Mouse (Mus musculus): ENCODE results near the gene Nck1. TPM values are rescaled to one million over a fixed set of nuclear protein-coding genes. Genes with fewer than 3 reads are reported as not detected.

Nck1 gene
- total RNA-seq, 1 experiment = 15.8 TPM

DNA sequence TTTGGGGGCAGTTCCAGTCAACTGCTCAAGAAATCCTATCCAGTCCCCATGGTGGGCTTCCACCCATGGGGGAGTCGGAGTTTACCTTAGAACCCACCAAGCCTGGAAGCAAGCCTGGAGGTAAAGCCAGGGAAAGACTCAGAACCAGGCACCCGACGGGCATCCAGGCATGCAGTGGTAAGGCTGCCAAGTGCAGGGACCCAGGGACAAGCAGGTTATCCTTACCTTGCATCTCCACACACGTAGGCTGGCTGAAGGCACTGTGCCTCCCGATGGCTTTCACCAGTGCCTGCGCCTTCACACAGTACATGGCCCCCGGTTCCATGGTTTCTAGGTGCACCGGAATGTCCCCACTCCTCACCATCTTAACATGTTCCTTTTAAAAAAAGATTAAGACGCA is 79.9 kb downstream of the Nck1 start:
- TF ChIP-seq ZC3H11A (IDR thresholded peaks at IDR 0.05; ENCODE audit: borderline replicate concordance, low read depth, low read length) = no peak
- no peaks in the 10 kb centered on the region; a peak in 1 of 4 replicates for H3K4me1 ChIP-seq (ENCODE audit: control insufficient read depth in 2 of 2, insufficient read depth in 2 of 2, low read length in 2 of 2, poor library complexity in 1 of 2)
- no peak overlapping the region for H3K27ac ChIP-seq (ENCODE audit: insufficient read depth, low read depth, low read length, poor library complexity, severe bottlenecking)
- H3K9ac ChIP-seq (ENCODE audit: insufficient read depth, low read depth, low read length, poor library complexity, severe bottlenecking) = no peak overlapping the region
- no peak overlapping the region for H3K4me3 ChIP-seq (ENCODE audit: insufficient read depth in 1 of 2, low read depth in 1 of 2, low read length in 2 of 2, poor library complexity in 1 of 2, severe bottlenecking in 1 of 2)
- in situ Hi-C loops (cut with MboI; ENCODE audit: low sequenced_read_pairs in 2 of 2, unreplicated experiment in 2 of 2) = loop anchor here in 1 of 2 experiments (25.0 kb wide), 1 partner anchor 446 kb away; no protein-coding TSS in a partner anchor
- DNase-seq (ENCODE audit: low read depth, low spot score) = no peak
- no peaks in the 10 kb centered on the region for H3K9me3 ChIP-seq (ENCODE audit: control insufficient read depth, insufficient read depth, low read depth, low read length)
- H3K36me3 ChIP-seq (ENCODE audit: control insufficient read depth, insufficient read depth, low read length, poor library complexity, severe bottlenecking) = no peaks in the 10 kb centered on the region; the same call in 1 of the 2 replicates

DNA sequence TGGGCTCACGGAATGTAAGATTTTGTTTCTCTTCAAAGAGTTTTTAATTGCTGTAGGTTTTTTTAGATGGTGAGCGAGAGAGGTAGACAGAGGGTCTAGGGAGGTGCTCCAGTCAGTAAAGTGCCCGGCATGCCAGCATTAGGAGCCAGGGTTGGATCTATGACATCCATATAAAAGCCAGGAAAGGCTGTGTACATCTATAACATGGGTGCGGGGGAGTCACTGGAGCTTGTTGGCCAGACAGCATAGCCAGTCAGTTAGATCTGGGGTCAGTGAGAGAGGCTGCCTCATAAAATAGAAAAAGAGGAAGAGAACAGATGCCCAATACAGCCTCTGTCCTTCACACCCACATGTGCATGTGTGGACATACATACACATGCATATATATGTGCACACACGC is 80.6 kb downstream of the Nck1 start:
- in situ Hi-C loops (cut with MboI; ENCODE audit: low sequenced_read_pairs in 2 of 2, unreplicated experiment in 2 of 2) = loop anchor here in 1 of 2 experiments (25.0 kb wide), 1 partner anchor 447 kb away; no protein-coding TSS in a partner anchor
- H3K27ac ChIP-seq (ENCODE audit: insufficient read depth, low read depth, low read length, poor library complexity, severe bottlenecking) = no peak overlapping the region
- DNase-seq (ENCODE audit: low read depth, low spot score) = no peak
- no peaks in the 10 kb centered on the region for H3K9me3 ChIP-seq (ENCODE audit: control insufficient read depth, insufficient read depth, low read depth, low read length)
- TF ChIP-seq ZC3H11A (IDR thresholded peaks at IDR 0.05; ENCODE audit: borderline replicate concordance, low read depth, low read length) (no peak), ZNF384 (IDR thresholded peaks at IDR 0.05; ENCODE audit: low read depth, low read length) (no peak), MAFK (IDR thresholded peaks at IDR 0.05; ENCODE audit: insufficient read depth, low read depth, low read length) (no peak)
- H3K4me1 ChIP-seq (ENCODE audit: control insufficient read depth in 2 of 2, insufficient read depth in 2 of 2, low read length in 2 of 2, poor library complexity in 1 of 2) = no peaks in the 10 kb centered on the region; a peak in 1 of 4 replicates
- no peak overlapping the region for H3K9ac ChIP-seq (ENCODE audit: insufficient read depth, low read depth, low read length, poor library complexity, severe bottlenecking)
- no peaks in the 10 kb centered on the region; the same call in 1 of the 2 replicates for H3K36me3 ChIP-seq (ENCODE audit: control insufficient read depth, insufficient read depth, low read length, poor library complexity, severe bottlenecking)
- H3K4me3 ChIP-seq (ENCODE audit: insufficient read depth in 1 of 2, low read depth in 1 of 2, low read length in 2 of 2, poor library complexity in 1 of 2, severe bottlenecking in 1 of 2) = no peak overlapping the region

DNA sequence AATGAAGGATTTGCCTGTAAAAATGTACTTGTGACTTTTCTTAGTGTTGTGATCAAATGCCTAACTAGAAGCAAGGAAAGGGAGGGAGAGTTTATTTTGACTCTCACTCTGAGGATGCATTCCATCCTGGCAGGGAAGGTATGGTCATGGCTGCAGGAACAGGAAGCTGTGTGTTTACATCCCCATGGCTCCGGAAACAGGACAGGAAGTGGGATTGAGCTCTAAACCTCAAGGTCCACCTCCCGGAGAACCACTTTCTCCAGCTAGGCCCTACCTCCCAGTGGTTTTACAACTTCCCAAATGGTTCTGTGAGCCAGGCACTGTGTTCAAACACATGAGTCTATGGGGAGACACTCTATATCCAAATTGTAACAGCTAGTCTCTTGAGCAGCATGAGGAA is 82.2 kb downstream of the Nck1 start:
- no peak for TF ChIP-seq MAFK (IDR thresholded peaks at IDR 0.05; ENCODE audit: insufficient read depth, low read depth, low read length)
- no peak for TF ChIP-seq ZNF384 (IDR thresholded peaks at IDR 0.05; ENCODE audit: low read depth, low read length)
- no peak for TF ChIP-seq CHD2 (IDR thresholded peaks at IDR 0.05; ENCODE audit: low read depth, low read length)
- TF ChIP-seq ZC3H11A (IDR thresholded peaks at IDR 0.05; ENCODE audit: borderline replicate concordance, low read depth, low read length) = no peak
- TF ChIP-seq HCFC1 (IDR thresholded peaks at IDR 0.05; ENCODE audit: borderline replicate concordance, insufficient read depth, low read length) = no peak
- no peaks in the 10 kb centered on the region for H3K9me3 ChIP-seq (ENCODE audit: control insufficient read depth, insufficient read depth, low read depth, low read length)
- H3K9ac ChIP-seq (ENCODE audit: insufficient read depth, low read depth, low read length, poor library complexity, severe bottlenecking) = no peak overlapping the region
- no peak overlapping the region for H3K4me3 ChIP-seq (ENCODE audit: insufficient read depth in 1 of 2, low read depth in 1 of 2, low read length in 2 of 2, poor library complexity in 1 of 2, severe bottlenecking in 1 of 2)
- no peaks in the 10 kb centered on the region; a peak in 1 of 4 replicates for H3K4me1 ChIP-seq (ENCODE audit: control insufficient read depth in 2 of 2, insufficient read depth in 2 of 2, low read length in 2 of 2, poor library complexity in 1 of 2)
- in situ Hi-C loops (cut with MboI; ENCODE audit: low sequenced_read_pairs in 2 of 2, unreplicated experiment in 2 of 2) = loop anchor here in 1 of 2 experiments (25.0 kb wide), 1 partner anchor 449 kb away; no protein-coding TSS in a partner anchor
- H3K36me3 ChIP-seq (ENCODE audit: control insufficient read depth, insufficient read depth, low read length, poor library complexity, severe bottlenecking) = peaks cover 2% of the 10 kb centered on the region; the same call in 1 of the 2 replicates
- no peak overlapping the region for H3K27ac ChIP-seq (ENCODE audit: insufficient read depth, low read depth, low read length, poor library complexity, severe bottlenecking)
- no peak for DNase-seq (ENCODE audit: low read depth, low spot score)

DNA sequence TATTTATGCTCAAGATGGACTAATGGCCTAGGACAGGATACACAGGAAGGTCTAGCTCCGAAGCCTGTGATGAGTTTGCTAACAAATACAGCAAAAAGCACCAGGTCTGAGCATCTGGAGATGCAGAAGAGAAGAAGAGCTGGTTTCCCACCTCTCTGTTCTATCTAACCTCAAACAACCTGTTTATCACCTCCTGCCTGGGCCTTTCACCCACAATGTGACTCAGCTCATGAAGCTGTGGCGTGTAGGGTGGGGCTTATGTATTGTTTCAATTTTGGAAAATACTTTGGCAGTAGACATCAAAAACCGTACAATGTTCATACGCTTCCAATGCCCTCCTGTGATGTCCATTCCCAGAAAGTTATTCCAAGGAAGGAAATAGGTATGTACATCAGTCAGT is 83.8 kb downstream of the Nck1 start:
- Histone ChIP-seq H3K4me3 (ENCODE audit: insufficient read depth in 1 of 2, low read depth in 1 of 2, low read length in 2 of 2, poor library complexity in 1 of 2, severe bottlenecking in 1 of 2) (no peak overlapping the region), H3K4me1 (ENCODE audit: control insufficient read depth in 2 of 2, insufficient read depth in 2 of 2, low read length in 2 of 2, poor library complexity in 1 of 2) (no peaks in the 10 kb centered on the region), H3K9ac (ENCODE audit: insufficient read depth, low read depth, low read length, poor library complexity, severe bottlenecking) (no peak overlapping the region), H3K27ac (ENCODE audit: insufficient read depth, low read depth, low read length, poor library complexity, severe bottlenecking) (no peak overlapping the region), H3K36me3 (ENCODE audit: control insufficient read depth, insufficient read depth, low read length, poor library complexity, severe bottlenecking) (peaks cover 4% of the 10 kb centered on the region; the same call in 1 of the 2 replicates), H3K9me3 (ENCODE audit: control insufficient read depth, insufficient read depth, low read depth, low read length) (no peaks in the 10 kb centered on the region)
- TF ChIP-seq CHD2 (IDR thresholded peaks at IDR 0.05; ENCODE audit: low read depth, low read length) (no peak), HCFC1 (IDR thresholded peaks at IDR 0.05; ENCODE audit: borderline replicate concordance, insufficient read depth, low read length) (no peak), ZC3H11A (IDR thresholded peaks at IDR 0.05; ENCODE audit: borderline replicate concordance, low read depth, low read length) (no peak), MAFK (IDR thresholded peaks at IDR 0.05; ENCODE audit: insufficient read depth, low read depth, low read length) (no peak), ZNF384 (IDR thresholded peaks at IDR 0.05; ENCODE audit: low read depth, low read length) (no peak)
- in situ Hi-C loops (cut with MboI; ENCODE audit: low sequenced_read_pairs in 2 of 2, unreplicated experiment in 2 of 2) = loop anchor here in 1 of 2 experiments (25.0 kb wide), 1 partner anchor 450 kb away; no protein-coding TSS in a partner anchor
- DNase-seq (ENCODE audit: low read depth, low spot score) = no peak

DNA sequence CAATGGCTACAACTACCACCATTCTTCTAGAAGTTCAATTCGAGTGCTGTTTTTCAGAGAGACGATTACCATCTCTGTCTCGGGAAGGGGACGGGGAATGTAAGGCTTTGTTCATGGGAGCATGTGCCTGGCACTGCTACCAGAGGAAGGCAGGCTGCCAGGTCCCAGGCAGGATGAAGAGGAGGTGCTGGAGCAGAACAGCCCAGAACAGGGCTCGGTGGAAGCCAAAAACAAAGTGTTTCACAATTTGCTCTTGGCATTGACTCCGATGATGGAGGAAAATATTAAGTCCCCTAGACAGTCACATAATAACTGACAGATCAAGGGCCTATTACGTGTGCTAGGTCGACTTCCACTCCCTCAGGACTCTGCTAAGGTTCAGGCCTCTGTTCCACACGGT is 84.3 kb downstream of the Nck1 start:
- H3K9ac ChIP-seq (ENCODE audit: insufficient read depth, low read depth, low read length, poor library complexity, severe bottlenecking) = no peak overlapping the region
- no peak overlapping the region for H3K27ac ChIP-seq (ENCODE audit: insufficient read depth, low read depth, low read length, poor library complexity, severe bottlenecking)
- in situ Hi-C loops (cut with MboI; ENCODE audit: low sequenced_read_pairs in 2 of 2, unreplicated experiment in 2 of 2) = loop anchor here in 1 of 2 experiments (25.0 kb wide), 1 partner anchor 451 kb away; no protein-coding TSS in a partner anchor
- no peak for DNase-seq (ENCODE audit: low read depth, low spot score)
- TF ChIP-seq CHD2 (IDR thresholded peaks at IDR 0.05; ENCODE audit: low read depth, low read length) (no peak), HCFC1 (IDR thresholded peaks at IDR 0.05; ENCODE audit: borderline replicate concordance, insufficient read depth, low read length) (no peak), ZNF384 (IDR thresholded peaks at IDR 0.05; ENCODE audit: low read depth, low read length) (no peak), MAFK (IDR thresholded peaks at IDR 0.05; ENCODE audit: insufficient read depth, low read depth, low read length) (no peak), ZC3H11A (IDR thresholded peaks at IDR 0.05; ENCODE audit: borderline replicate concordance, low read depth, low read length) (no peak)
- H3K9me3 ChIP-seq (ENCODE audit: control insufficient read depth, insufficient read depth, low read depth, low read length) = no peaks in the 10 kb centered on the region
- peaks cover 4% of the 10 kb centered on the region; the same call in 1 of the 2 replicates for H3K36me3 ChIP-seq (ENCODE audit: control insufficient read depth, insufficient read depth, low read length, poor library complexity, severe bottlenecking)
- no peaks in the 10 kb centered on the region for H3K4me1 ChIP-seq (ENCODE audit: control insufficient read depth in 2 of 2, insufficient read depth in 2 of 2, low read length in 2 of 2, poor library complexity in 1 of 2)
- H3K4me3 ChIP-seq (ENCODE audit: insufficient read depth in 1 of 2, low read depth in 1 of 2, low read length in 2 of 2, poor library complexity in 1 of 2, severe bottlenecking in 1 of 2) = no peak overlapping the region

Measured in ES-E14 (cell line).